Mouse (Mus musculus): ENCODE results near the gene Arhgef15.
"Not testable (repeated sequence)": the region's sequence is repeated elsewhere in the genome, so short reads cannot be mapped to it uniquely, and the experiment has no call there.

The Arhgef15 gene

DNA sequence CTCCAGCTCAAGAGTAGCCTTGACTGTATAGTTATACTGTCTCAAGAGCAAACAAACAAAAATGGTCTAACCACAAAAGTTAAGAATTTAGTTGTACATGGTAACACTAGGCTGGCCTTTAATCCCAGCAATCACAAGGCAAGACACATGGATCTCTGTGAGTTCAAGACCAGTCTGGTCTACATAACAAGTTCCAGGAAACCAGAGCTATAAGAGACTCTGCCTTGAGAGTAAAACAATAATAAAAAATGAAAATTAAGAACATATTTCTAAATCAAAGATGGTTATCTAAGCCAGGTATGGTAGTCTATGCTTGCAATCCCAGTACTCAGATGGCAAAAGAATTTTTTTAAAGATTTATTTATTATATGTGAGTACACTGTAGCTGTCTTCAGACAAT, 7.8 kb upstream of the Arhgef15 start:
- no peak for DNase-seq (ENCODE audit: low spot score)

- DNase-seq (ENCODE audit: low spot score) = no peak
Observed at GRCm38 (mm10) chr11:68963405-68963804, 6.1 kb upstream of the Arhgef15 start.

DNA sequence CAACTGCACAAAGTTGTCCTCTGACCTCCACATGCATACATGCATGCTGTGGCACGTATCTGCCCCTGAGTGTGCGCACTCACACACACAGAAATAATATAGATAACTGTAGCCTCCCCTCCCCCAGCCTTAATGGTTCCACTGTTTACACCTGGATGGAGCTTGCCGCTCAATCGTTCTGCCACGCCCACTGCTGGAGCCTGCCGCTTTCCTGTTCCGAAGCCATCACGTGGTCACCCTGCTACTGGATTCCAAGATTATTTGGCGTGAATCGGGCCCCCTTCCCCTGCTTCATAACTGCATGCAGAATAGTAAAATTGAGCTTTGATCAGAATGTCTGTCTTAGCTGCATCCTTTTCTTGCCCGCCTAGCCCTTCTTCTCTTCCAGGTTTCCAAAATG, 4.9 kb upstream of the Arhgef15 start:
- DNase-seq (ENCODE audit: low spot score) = not testable (repeated sequence)

GRCm38 (mm10) chr11:68961596-68961995, 4.3 kb upstream of the Arhgef15 start:
- no peak for DNase-seq (ENCODE audit: low spot score)

DNA sequence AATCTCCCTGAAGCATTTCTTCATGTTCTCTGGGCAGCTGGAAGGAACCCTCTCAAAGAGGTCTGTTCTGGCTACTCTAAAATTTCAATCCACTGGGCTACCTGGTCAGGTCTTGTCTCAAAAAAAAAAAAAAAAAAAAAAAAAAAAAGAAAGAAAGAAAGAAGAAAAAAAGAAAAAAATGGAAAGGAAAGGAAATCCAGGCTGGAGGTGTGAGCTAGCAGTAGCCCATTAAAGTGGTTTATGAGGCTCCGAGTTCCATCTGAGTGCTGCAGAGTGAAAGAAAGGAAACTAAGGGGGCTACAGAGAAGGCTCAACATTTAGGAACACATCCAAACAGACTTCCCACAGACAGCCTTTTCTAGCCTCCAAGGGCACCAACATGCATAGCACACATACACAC, 691 bp upstream of the Arhgef15 start:
- no peak for DNase-seq (ENCODE audit: low spot score)

- no peak for DNase-seq (ENCODE audit: low spot score)
Observed at GRCm38 (mm10) chr11:68956697-68957096, 583 bp downstream of the Arhgef15 start.

- no peak for DNase-seq (ENCODE audit: low spot score)
Observed at GRCm38 (mm10) chr11:68956107-68956506, 1.2 kb downstream of the Arhgef15 start.

DNA sequence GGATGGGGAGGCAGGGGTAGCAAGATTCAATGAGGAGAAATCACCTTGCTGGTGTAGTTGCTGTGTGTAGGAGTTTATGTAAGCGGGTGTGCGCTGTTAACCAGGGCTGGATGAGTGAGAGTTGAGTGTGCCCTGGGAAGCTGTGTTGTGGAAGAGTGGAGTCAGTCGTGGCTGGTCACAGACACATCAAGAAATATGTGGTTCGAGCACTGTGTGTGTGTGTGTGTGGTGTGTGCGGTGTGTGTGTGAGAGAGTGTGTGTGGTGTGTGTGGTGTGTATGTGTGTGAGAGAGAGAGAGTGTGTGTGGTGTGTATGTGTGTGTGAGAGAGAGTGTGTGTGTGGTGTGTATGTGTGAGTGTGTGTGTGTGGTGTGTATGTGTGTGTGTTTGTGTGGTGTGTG, 1.8 kb downstream of the Arhgef15 start:
- DNase-seq (ENCODE audit: low spot score) = no peak

GRCm38 (mm10) chr11:68954408-68954807, 2.9 kb downstream of the Arhgef15 start:
- DNase-seq (ENCODE audit: low spot score) = no peak

GRCm38 (mm10) chr11:68953903-68954302, 3.4 kb downstream of the Arhgef15 start:
- no peak for DNase-seq (ENCODE audit: low spot score)

DNA sequence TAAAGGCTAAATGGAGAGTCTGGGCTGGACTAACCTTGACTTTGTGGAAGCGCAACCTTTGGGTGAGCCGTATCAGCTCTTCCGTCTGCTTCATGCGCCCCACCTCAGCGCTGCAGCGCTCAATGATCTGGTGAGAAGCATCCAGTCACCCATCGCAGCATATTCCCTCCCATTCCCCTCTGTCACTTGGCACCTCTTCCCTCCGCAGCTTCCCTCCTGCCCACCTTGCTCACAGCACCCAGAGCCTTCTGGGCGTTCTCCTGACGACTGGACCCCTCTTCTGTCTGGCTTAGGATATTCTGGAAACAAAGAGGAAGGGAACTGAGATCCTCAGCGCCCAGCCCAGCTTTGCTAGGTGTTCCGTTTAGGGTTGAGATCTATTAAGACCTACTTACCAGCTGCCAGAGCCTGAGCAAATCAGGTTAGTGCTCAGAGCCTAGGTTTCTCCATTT, 9.7 kb downstream of the Arhgef15 start:
- DNase-seq (ENCODE audit: low spot score) = no peak

DNA sequence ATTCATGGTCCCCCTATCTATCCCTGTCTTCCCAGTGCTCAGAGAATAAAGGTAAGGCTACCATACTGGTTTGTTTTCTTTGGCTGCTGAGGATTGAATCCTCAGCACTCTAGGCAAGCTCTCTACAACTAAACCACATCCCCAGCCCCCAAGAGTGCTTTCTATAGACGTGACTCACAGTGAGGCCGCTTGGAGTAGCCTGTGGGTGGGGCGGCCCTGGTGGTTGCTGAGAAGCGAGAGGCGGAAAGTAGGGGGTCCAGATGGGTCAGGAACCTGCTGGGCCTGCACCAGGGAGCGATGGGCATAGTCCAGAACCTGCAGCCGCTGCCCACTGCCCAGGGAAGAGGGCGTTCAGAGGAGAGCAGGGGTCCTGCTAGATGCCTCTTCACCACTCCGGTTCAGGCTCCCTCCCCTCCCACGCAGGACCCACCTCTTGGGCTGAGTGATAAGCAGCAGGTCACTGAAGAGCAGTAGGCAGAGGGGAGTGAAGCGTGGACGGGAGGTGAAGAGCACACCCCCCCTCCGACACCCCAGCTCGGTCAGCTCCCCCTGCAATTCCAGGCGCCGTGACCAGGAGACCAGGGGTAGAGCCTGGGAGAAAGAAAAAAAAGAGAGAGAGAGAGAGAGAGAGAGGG, 10.4 kb downstream of the Arhgef15 start:
- DNase-seq (ENCODE audit: low spot score) = no peak

DNA sequence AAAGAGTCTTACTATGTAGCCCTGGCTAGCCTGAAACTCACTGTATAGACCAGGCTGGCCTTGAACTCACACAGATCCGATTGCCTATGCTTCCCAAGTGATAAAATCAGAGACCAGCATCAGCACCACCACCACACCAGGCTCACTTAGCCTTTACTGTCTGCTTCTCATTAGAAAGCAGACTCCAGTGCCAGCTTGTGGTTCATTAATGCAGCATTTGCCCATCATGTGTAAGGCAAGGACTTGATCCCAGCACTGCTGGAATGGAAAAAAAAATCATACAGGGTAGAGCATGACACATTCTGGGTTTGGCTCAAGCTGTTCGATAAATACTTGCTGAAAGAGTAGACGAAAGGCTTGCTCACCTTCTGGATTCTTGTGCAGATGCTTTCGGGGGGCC, 11.3 kb downstream of the Arhgef15 start:
- no peak for DNase-seq (ENCODE audit: low spot score)

DNA sequence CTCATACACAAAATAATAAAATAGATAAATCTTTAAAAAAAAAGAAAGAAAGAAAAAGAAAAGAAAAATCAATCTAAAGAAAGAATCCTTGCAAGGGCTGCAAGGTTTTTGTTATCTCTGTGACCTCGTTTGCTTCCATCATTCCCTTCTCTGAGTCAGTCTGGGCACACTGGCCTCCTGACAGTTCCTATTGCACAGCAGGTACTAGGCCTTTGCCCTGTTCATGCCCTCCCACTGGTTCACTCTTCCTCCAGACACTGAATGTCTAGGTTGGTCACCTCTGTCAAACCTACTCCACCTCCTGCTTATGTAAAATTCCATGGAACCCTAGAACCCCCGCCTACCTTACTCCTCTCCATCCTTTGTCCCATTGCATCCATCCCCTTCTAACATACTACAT, 12.0 kb downstream of the Arhgef15 start:
- DNase-seq (ENCODE audit: low spot score) = no peak

- DNase-seq (ENCODE audit: low spot score) = no peak
Observed at GRCm38 (mm10) chr11:68942731-68943130, 14.5 kb downstream of the Arhgef15 start.

DNA sequence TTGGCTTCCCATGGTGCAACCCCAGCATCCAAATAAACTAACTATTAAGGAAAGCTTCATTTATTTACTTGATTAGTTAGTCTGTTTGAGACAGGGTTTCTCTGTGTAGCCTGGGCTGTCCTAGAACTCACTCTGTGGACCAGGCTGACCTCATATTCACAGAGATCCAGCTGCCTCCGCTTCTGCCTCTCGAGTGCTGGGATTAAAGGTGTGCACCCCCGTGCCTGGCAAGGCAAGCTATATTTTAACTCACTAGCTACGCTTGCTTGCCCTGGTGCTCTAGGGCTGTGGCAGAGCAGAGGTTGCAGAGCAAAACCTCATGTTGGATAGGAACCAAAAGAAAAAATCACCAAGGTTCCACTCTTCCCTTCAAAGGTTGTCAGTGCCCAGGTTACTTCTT, 16.8 kb downstream of the Arhgef15 start:
- no peak for DNase-seq (ENCODE audit: low spot score)

DNA sequence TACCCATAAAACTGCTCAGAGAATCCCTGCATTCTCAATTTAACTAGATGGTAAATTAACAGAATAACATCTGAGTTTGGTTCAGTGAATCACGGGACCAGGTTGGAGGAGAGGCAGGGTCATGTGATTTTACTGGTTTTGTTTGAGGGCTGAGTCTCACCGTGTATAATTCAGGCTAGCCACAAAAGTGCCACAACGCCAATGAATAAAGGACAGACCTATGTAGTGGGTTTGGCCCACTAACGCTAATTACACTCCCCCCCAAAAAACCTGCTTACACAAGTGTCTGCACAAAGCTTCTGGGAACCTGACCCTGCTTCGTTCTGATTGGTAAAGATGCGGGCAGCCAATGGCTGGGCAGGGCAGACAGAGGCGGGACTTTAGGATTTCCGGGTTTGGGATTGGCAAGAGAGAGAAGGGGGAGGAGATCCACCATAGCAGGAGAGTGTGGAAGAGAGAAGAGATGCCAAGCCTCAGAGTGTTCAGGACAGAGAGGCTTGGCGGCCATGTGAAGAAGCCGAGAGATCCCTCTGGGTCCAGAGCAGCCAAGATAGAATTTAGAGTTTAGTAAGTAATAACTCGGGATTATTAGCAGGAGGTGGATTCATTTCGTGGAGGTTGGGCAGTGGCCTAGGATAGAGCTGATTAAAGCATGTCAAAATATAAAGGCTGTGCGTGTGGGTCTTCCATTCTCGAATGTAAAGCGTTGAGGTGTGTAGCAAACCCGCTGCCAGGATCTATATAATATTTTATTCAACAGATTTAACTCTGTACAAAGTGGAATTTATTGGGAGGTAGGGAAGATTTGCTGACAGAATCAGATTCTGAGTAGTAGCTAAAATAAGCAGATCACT, 17.6 kb downstream of the Arhgef15 start:
- DNase-seq (ENCODE audit: low spot score) = peak; percentile 84

GRCm38 (mm10) chr11:68936951-68937350, 20.3 kb downstream of the Arhgef15 start:
- DNase-seq (ENCODE audit: low spot score) = not testable (repeated sequence)

DNA sequence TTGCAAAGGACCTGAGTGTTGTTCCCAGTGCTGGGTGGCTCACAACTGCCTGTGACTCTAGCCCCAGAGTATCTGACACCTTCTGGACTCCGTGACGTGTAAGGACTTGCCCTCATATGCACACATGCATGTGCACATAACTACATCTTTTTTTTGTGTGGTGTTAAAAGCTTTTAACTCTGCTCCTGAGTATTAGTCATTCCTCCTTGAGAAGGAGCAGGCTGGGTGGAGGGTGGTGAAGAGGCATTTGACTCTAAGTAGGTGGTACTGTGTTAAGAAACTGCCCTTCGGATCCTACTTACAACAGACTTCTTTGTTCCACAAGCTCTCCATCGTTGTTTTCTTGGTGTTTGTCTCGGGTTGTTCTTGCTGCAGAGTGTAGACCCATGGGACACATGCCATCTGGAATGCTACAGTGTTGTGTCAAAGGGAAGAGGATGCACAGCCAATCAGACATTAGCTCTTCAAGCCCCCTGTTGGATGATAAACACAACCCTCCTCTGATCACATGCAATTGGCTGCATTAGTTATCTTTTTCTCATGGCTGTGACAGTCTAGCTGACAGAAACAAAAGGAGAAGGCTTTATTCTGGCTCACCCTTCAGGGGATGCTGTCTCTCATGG, 23.3 kb downstream of the Arhgef15 start:
- no peak for DNase-seq (ENCODE audit: low spot score)

DNA sequence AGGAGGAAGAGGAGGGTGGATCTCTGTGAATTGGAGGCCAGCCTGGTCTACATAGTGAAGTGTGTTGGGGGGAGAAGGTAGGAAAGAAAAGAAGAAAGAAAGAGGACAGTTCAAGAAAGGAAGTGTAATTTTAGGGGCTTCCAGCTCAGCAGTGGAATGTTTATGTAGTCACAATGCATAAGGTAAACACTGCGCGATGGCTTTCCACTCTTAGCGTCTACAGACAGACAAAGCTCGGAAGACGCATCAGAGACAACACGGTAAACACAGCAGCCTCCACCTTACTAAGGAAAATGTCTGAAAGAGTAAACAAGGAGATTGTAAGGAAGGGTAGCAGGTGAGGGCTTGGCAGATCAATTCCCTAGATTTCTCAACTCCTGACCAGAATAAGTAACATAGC, 27.3 kb downstream of the Arhgef15 start:
- DNase-seq (ENCODE audit: low spot score) = no peak

GRCm38 (mm10) chr11:68926981-68927380, 30.3 kb downstream of the Arhgef15 start, which contains the start of gene Odf4:
Gene Odf4, minus strand, starts transcription at chr11:68927081.
- no peak for DNase-seq (ENCODE audit: low spot score)

GRCm38 (mm10) chr11:68924749-68925148, 32.5 kb downstream of the Arhgef15 start:
- no peak for DNase-seq (ENCODE audit: low spot score)

DNA sequence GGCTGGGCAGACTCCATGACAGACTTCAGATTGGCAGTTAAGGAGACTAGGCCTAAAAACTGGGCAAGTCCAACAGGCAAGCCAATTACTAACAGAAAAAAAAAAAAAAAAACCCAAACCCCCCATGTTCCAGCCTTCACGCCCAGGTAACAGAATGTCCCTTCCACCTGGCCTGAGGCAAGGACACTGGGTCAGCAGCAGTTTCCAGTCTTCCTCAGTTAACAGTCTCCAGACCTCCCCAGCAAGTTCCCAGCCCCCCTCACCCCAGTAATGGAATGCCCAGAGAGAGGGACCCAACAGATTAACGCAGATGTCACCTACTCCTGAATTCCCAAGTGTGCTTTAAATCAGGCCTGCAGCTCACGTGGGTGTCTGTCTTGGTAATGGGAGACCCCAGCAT, 34.1 kb downstream of the Arhgef15 start:
- no peak for DNase-seq (ENCODE audit: low spot score)
